Mouse (Mus musculus): ENCODE data around the gene Svs1. TPM values are rescaled to one million over a fixed set of nuclear protein-coding genes. Genes with fewer than 3 reads are reported as not detected.

Gene Svs1
- total and polyA plus RNA-seq, 2 experiments from 2014 or later: not detected

GRCm38 (mm10) chr6:49021141-49022012 is 34.7 kb downstream of the Svs1 start:
- Histone ChIP-seq H3K4me2 (ENCODE audit: low read depth, low read length) (no peak overlapping the region), H3K36me3 (replicated peaks; ENCODE audit: control insufficient read depth, insufficient read depth, low read length) (no peaks in the 10 kb centered on the region), H3K4me3 (ENCODE audit: low read depth, low read length) (no peak overlapping the region), H3K27me3 (ENCODE audit: control insufficient read depth, insufficient read depth, low read length) (no peaks in the 10 kb centered on the region), H3K9ac (replicated peaks; ENCODE audit: low read depth, low read length) (no peak overlapping the region), H3K9me3 (replicated peaks; ENCODE audit: control insufficient read depth, low read length) (no peaks in the 10 kb centered on the region), H3K4me1 (ENCODE audit: control insufficient read depth, insufficient read depth) (no peaks in the 10 kb centered on the region), H3K27ac (ENCODE audit: low read depth) (no peak overlapping the region)
- TF ChIP-seq CTCF (IDR thresholded peaks at IDR 0.05; ENCODE audit: low read depth) (no peak), EP300 (IDR thresholded peaks at IDR 0.05; ENCODE audit: low read depth) (no peak)
- no peak for ATAC-seq (ENCODE audit: insufficient read depth, low read depth)
- no peak for DNase-seq (ENCODE audit: low spot score)
- WGBS: 73% methylated on average over 14 of the region's 14 CpGs

- H3K4me1 ChIP-seq (ENCODE audit: control insufficient read depth, insufficient read depth): no peaks in the 10 kb centered on the region
- no peaks in the 10 kb centered on the region for H3K36me3 ChIP-seq (replicated peaks; ENCODE audit: control insufficient read depth, insufficient read depth, low read length)
- H3K27ac ChIP-seq (ENCODE audit: low read depth): no peak overlapping the region
- no peaks in the 10 kb centered on the region for H3K9me3 ChIP-seq (replicated peaks; ENCODE audit: control insufficient read depth, low read length)
- no peak overlapping the region for H3K4me2 ChIP-seq (ENCODE audit: low read depth, low read length)
- no peaks in the 10 kb centered on the region for H3K27me3 ChIP-seq (ENCODE audit: control insufficient read depth, insufficient read depth, low read length)
- DNase-seq (ENCODE audit: low spot score): no peak
- ATAC-seq (ENCODE audit: insufficient read depth, low read depth): no peak
- WGBS: 84% methylated on average over 2 of the region's 2 CpGs
- no peak overlapping the region for H3K4me3 ChIP-seq (ENCODE audit: low read depth, low read length)
- no peak for TF ChIP-seq CTCF (IDR thresholded peaks at IDR 0.05; ENCODE audit: low read depth)
- TF ChIP-seq EP300 (IDR thresholded peaks at IDR 0.05; ENCODE audit: low read depth): no peak
- H3K9ac ChIP-seq (replicated peaks; ENCODE audit: low read depth, low read length): no peak overlapping the region
Measured at GRCm38 (mm10) chr6:49022384-49022783, 35.7 kb downstream of the Svs1 start.

GRCm38 (mm10) chr6:49023315-49023714 is 36.7 kb downstream of the Svs1 start:
- H3K4me3 ChIP-seq (ENCODE audit: low read depth, low read length): no peak overlapping the region
- DNase-seq (ENCODE audit: low spot score) (no peak), ATAC-seq (ENCODE audit: insufficient read depth, low read depth) (no peak)
- H3K27ac ChIP-seq (ENCODE audit: low read depth): no peak overlapping the region
- no peak overlapping the region for H3K9ac ChIP-seq (replicated peaks; ENCODE audit: low read depth, low read length)
- no peaks in the 10 kb centered on the region for H3K9me3 ChIP-seq (replicated peaks; ENCODE audit: control insufficient read depth, low read length)
- H3K4me2 ChIP-seq (ENCODE audit: low read depth, low read length): no peak overlapping the region
- no peak for TF ChIP-seq CTCF (IDR thresholded peaks at IDR 0.05; ENCODE audit: low read depth)
- no peak for TF ChIP-seq EP300 (IDR thresholded peaks at IDR 0.05; ENCODE audit: low read depth)
- WGBS: 63% methylated on average over 10 of the region's 10 CpGs
- H3K27me3 ChIP-seq (ENCODE audit: control insufficient read depth, insufficient read depth, low read length): no peaks in the 10 kb centered on the region
- no peaks in the 10 kb centered on the region for H3K36me3 ChIP-seq (replicated peaks; ENCODE audit: control insufficient read depth, insufficient read depth, low read length)
- no peaks in the 10 kb centered on the region for H3K4me1 ChIP-seq (ENCODE audit: control insufficient read depth, insufficient read depth)

GRCm38 (mm10) chr6:49025290-49025689 is 38.6 kb downstream of the Svs1 start:
- 83% methylated on average over 7 of the region's 7 CpGs for WGBS
- H3K4me3 ChIP-seq (ENCODE audit: low read depth, low read length): no peak overlapping the region
- TF ChIP-seq EP300 (IDR thresholded peaks at IDR 0.05; ENCODE audit: low read depth): no peak
- no peak for TF ChIP-seq CTCF (IDR thresholded peaks at IDR 0.05; ENCODE audit: low read depth)
- H3K27ac ChIP-seq (ENCODE audit: low read depth): no peak overlapping the region
- H3K4me2 ChIP-seq (ENCODE audit: low read depth, low read length): no peak overlapping the region
- ATAC-seq (ENCODE audit: insufficient read depth, low read depth) (no peak), DNase-seq (ENCODE audit: low spot score) (no peak)
- H3K27me3 ChIP-seq (ENCODE audit: control insufficient read depth, insufficient read depth, low read length): no peaks in the 10 kb centered on the region
- H3K4me1 ChIP-seq (ENCODE audit: control insufficient read depth, insufficient read depth): no peaks in the 10 kb centered on the region
- no peaks in the 10 kb centered on the region for H3K9me3 ChIP-seq (replicated peaks; ENCODE audit: control insufficient read depth, low read length)
- H3K36me3 ChIP-seq (replicated peaks; ENCODE audit: control insufficient read depth, insufficient read depth, low read length): no peaks in the 10 kb centered on the region
- H3K9ac ChIP-seq (replicated peaks; ENCODE audit: low read depth, low read length): no peak overlapping the region

- DNase-seq (ENCODE audit: low spot score) (no peak), ATAC-seq (ENCODE audit: insufficient read depth, low read depth) (no peak)
- no peak overlapping the region for H3K27ac ChIP-seq (ENCODE audit: low read depth)
- WGBS: 71% methylated on average over 5 of the region's 5 CpGs
- H3K4me2 ChIP-seq (ENCODE audit: low read depth, low read length): no peak overlapping the region
- H3K4me3 ChIP-seq (ENCODE audit: low read depth, low read length): no peak overlapping the region
- H3K36me3 ChIP-seq (replicated peaks; ENCODE audit: control insufficient read depth, insufficient read depth, low read length): no peaks in the 10 kb centered on the region
- TF ChIP-seq EP300 (IDR thresholded peaks at IDR 0.05; ENCODE audit: low read depth) (no peak), CTCF (IDR thresholded peaks at IDR 0.05; ENCODE audit: low read depth) (no peak)
- H3K9ac ChIP-seq (replicated peaks; ENCODE audit: low read depth, low read length): no peak overlapping the region
- H3K4me1 ChIP-seq (ENCODE audit: control insufficient read depth, insufficient read depth): no peaks in the 10 kb centered on the region
- H3K9me3 ChIP-seq (replicated peaks; ENCODE audit: control insufficient read depth, low read length): no peaks in the 10 kb centered on the region
- no peaks in the 10 kb centered on the region for H3K27me3 ChIP-seq (ENCODE audit: control insufficient read depth, insufficient read depth, low read length)
Measured at GRCm38 (mm10) chr6:49026496-49026895, 39.8 kb downstream of the Svs1 start.

- 82% methylated on average over 6 of the region's 6 CpGs for WGBS
- Histone ChIP-seq H3K4me1 (ENCODE audit: control insufficient read depth, insufficient read depth) (no peaks in the 10 kb centered on the region), H3K27me3 (ENCODE audit: control insufficient read depth, insufficient read depth, low read length) (no peaks in the 10 kb centered on the region), H3K9me3 (replicated peaks; ENCODE audit: control insufficient read depth, low read length) (no peaks in the 10 kb centered on the region), H3K36me3 (replicated peaks; ENCODE audit: control insufficient read depth, insufficient read depth, low read length) (no peaks in the 10 kb centered on the region), H3K4me3 (ENCODE audit: low read depth, low read length) (no peak overlapping the region), H3K27ac (ENCODE audit: low read depth) (no peak overlapping the region), H3K4me2 (ENCODE audit: low read depth, low read length) (no peak overlapping the region), H3K9ac (replicated peaks; ENCODE audit: low read depth, low read length) (no peak overlapping the region)
- DNase-seq (ENCODE audit: low spot score) (no peak), ATAC-seq (ENCODE audit: insufficient read depth, low read depth) (no peak)
- TF ChIP-seq CTCF (IDR thresholded peaks at IDR 0.05; ENCODE audit: low read depth): no peak
- TF ChIP-seq EP300 (IDR thresholded peaks at IDR 0.05; ENCODE audit: low read depth): no peak
Measured at GRCm38 (mm10) chr6:49028019-49028418, 41.4 kb downstream of the Svs1 start.

Data from heart, postnatal 0 days (tissue).